Mouse (Mus musculus) liver, adult 2 months (tissue): ENCODE measurements around the gene Asic4. TPM values are rescaled to one million over a fixed set of nuclear protein-coding genes. Genes with fewer than 3 reads are reported as not detected.

Experiments used
- DNase-seq: peaks from one replicate; pipeline ENCODE4 v3.0.0-alpha.2; 2011; ENCODE audit warnings: low read depth, low spot score; ENCODE audit errors: extremely low read depth
- H3K27ac ChIP-seq: fragments of 200-500 bp; replicated peaks from 2 replicates; pipeline ENCODE4 v1.5.1; 2012; ENCODE audit warnings: low read depth, mild to moderate bottlenecking, control low read depth, inconsistent platforms, low read length; ENCODE audit not compliant: insufficient read depth
- H3K27me3 ChIP-seq: fragments of 200-500 bp; 2 replicates; pipeline ENCODE4 v1.6.1; 2012; ENCODE audit warnings: mild to moderate bottlenecking, moderate library complexity, low read length, inconsistent platforms; ENCODE audit not compliant: control insufficient read depth, insufficient read depth
- H3K36me3 ChIP-seq: fragments of 200-500 bp; 2 replicates; pipeline ENCODE4 v1.6.1; 2012; ENCODE audit warnings: low read length, inconsistent platforms; ENCODE audit not compliant: control insufficient read depth, insufficient read depth
- H3K4me1 ChIP-seq: fragments of 200-500 bp; 2 replicates; pipeline ENCODE4 v1.6.1; 2011; ENCODE audit warnings: low read length; ENCODE audit not compliant: control insufficient read depth, insufficient read depth
- H3K4me3 ChIP-seq: fragments of 200-500 bp; 2 replicates; pipeline ENCODE4 v1.5.1; 2011; ENCODE audit warnings: low read depth, mild to moderate bottlenecking, control low read depth, low read length, moderate library complexity; ENCODE audit not compliant: insufficient read depth
- H3K79me2 ChIP-seq: fragments of 200-500 bp; 2 replicates; pipeline ENCODE4 v1.6.1; 2012; ENCODE audit warnings: inconsistent platforms, mild to moderate bottlenecking, low read length, moderate library complexity; ENCODE audit not compliant: control insufficient read depth, insufficient read depth
- H3K9ac ChIP-seq: fragments of 200-500 bp; 2 replicates; pipeline ENCODE4 v1.6.1; 2012; ENCODE audit warnings: low read depth, mild to moderate bottlenecking, control low read depth, inconsistent platforms, low read length
- CTCF ChIP-seq: fragments of 200-500 bp; IDR thresholded peaks from 2 replicates; pipeline ENCODE4 v1.5.1; 2011; ENCODE audit warnings: low read depth, low read length, control low read depth
- POLR2A ChIP-seq: fragments of 200-500 bp; IDR thresholded peaks from 2 replicates; pipeline ENCODE4 v1.6.1; 2011; ENCODE audit warnings: low read length, control low read depth; ENCODE audit not compliant: insufficient read depth; ENCODE audit errors: extremely low read depth
- WGBS: fragments of 180-500 bp; shearing (Covaris S2); methylation state at CpG from one replicate; pipeline ENCODE4 v1.1.7; 2018; 5-methylcytosine and 5-hydroxymethylcytosine counted together
- polyA plus RNA-seq: library from polyadenylated mRNA; depleted of rRNA; stranded (reverse); fragments of >200 nt; gene quantifications from 2 replicates; pipeline ENCODE4 v1.2.3, GENCODE M21; 2012
- total RNA-seq: library from RNA; depleted of rRNA; stranded (reverse); fragments of >200 nt; gene quantifications from 2 replicates; pipeline ENCODE4 v1.2.3, GENCODE M21; 2014

Asic4 gene
- total and polyA plus RNA-seq, 2 experiments: not detected

DNA sequence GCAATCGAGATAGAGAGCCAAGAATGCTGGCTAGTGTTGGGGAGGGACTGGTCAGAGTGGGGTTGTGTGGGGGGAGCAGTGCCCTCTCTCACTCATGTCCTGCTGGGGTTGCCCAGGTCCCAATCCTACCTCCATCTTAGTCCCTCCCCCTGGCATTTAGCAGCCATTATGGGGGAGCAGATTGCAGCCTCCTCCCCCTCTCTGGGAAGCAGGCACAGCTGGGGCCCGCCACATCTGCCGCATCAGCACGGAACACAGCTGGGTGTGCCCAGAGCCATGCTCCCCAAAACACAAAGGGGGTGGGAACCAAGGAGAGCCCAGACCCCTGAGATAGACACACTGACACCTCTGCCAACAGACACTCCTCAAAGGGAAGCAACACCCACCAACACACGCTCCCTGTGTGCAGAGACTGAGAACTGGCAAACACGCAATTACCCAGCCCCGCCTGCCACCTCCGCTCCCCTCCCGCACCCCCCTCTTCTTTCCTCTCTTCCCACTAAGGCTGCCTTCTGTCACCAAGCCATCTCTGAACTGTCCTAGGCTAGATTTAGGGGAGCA lies 5.0 kb upstream of the Asic4 start:
- no peak overlapping the region for H3K9ac ChIP-seq
- H3K4me1 ChIP-seq: peaks cover 3% of the 10 kb centered on the region; the same call in 1 of the 2 replicates
- no peak overlapping the region for H3K27ac ChIP-seq
- no peak overlapping the region for H3K4me3 ChIP-seq
- no peaks in the 10 kb centered on the region for H3K79me2 ChIP-seq
- no peak for DNase-seq
- no peaks in the 10 kb centered on the region; the same call in 1 of the 2 replicates for H3K36me3 ChIP-seq
- TF ChIP-seq CTCF (no peak), POLR2A (no peak)
- peaks cover 12% of the 10 kb centered on the region for H3K27me3 ChIP-seq
- 22% methylated on average over 9 of the region's 9 CpGs for WGBS

DNA sequence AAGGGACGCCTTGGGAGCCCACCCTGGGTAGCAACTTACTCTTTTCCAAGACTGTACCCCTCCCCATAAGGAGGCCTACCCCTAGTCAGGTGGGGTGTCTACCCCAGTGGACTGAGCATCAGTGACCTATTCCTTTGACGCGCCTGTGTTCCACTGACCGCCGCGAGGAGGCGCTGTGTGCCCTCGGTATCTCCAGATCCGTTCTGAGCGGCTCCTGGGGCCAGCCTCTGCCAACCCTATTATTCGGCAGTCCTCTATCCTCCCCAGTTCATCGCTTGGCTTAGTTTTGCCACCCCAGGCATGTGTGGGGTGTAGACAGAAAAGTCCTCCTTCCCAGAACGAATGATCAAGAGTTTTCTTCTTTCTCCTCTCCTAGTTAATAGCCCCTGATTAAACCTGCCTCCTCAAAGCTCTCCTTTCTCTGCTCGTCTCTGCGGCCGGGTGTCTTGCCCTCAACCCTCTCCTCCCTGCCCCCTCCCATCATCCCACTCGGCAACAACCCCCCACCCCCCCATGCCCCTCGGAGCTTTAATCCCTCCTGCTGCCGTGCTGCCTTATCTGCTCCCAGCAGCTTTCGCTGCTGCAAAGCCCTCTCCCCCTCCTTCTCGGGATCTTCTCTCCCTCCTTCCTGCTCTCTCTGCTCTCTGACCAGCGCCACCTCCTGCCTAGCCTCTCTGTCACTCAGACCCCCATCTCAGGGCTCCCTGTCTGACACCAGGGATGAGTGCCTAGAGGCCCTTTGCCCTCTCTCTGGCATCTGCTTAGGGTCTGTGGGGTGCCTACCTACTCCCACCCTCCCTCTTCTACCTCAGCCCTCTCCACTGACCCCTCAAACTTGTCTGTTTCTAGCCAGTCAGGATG lies 4.3 kb upstream of the Asic4 start:
- H3K4me3 ChIP-seq: no peak overlapping the region
- H3K9ac ChIP-seq: no peak overlapping the region

DNA sequence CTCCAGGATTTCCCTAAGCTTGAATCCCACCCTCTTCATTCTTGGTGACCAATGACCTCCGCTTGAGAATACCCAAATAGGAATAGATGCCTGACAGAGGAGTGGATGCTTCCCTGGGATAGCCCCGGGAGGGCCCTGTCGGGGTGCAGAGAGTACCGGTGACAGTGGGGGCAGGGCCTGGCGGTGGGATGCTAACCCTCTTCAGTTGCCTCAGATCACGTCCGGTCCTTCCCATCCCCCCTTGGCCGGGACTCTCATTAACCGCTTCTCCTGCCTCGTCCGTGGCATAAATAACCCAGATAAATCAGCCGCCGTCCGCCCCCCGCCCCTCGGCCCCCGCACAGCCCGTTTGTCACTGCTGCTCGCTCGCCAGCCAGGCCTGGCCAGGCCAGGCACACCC lies 3.6 kb upstream of the Asic4 start:
- Histone ChIP-seq H3K27me3 (peaks cover 17% of the 10 kb centered on the region), H3K9ac (no peak overlapping the region), H3K4me1 (peaks cover 3% of the 10 kb centered on the region; the same call in 1 of the 2 replicates), H3K4me3 (no peak overlapping the region), H3K27ac (no peak overlapping the region), H3K36me3 (no peaks in the 10 kb centered on the region), H3K79me2 (no peaks in the 10 kb centered on the region)
- DNase-seq: no peak
- WGBS: 5% methylated on average over 20 of the region's 20 CpGs
- no peak for TF ChIP-seq CTCF
- no peak for TF ChIP-seq POLR2A

More for the DNA sequence above, 4.3 kb upstream of the Asic4 start:
- Histone ChIP-seq H3K4me1 (peaks cover 3% of the 10 kb centered on the region; the same call in 1 of the 2 replicates), H3K79me2 (no peaks in the 10 kb centered on the region), H3K27me3 (peaks cover 15% of the 10 kb centered on the region), H3K27ac (no peak overlapping the region), H3K36me3 (no peaks in the 10 kb centered on the region)
- TF ChIP-seq CTCF (peak; percentile 97), POLR2A (no peak)
- peak; percentile 16 for DNase-seq
- WGBS: 4% methylated on average over 22 of the region's 22 CpGs

DNA sequence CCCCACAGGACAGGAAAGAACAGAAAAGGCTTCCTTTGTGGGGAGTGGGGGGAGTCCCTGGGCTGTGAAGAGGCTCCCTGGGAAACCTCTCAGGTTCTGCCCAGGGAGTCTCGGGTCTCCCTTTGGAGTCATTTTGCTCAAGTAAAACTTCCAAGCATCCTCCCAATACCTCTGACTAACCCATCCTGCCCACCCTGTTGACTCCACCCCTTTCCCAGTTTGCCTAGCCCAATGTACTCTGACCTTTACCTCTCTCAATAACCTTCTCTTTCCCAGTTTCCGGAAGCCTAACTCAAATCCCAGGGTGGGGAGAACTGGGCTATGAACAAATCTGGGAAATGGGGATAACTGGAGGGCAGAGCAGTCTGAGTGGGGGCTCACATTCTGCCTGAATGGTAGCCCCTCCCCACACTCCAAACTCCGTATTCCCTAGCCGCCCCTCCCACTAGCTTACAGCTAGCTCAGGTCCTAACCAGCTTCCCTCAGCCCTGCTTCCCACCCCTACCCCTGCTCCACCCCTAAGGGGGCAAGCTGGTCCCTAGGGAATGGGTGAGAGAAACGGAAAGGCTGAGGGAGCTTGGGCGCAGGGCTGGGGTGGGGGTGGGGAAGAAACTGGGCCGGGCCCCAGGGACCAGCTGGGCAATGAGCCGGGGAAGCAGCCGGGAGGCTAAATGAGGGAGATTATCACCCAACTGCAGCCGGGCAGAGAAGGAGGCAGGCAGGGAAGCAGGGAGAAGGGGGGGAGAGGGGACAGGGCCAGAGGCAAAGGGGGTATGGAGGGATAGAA lies 2.8 kb upstream of the Asic4 start:
- peak overlapping the region; percentile 11; the same call in 1 of the 2 replicates for H3K4me3 ChIP-seq
- TF ChIP-seq POLR2A: no peak
- no peak for TF ChIP-seq CTCF

DNA sequence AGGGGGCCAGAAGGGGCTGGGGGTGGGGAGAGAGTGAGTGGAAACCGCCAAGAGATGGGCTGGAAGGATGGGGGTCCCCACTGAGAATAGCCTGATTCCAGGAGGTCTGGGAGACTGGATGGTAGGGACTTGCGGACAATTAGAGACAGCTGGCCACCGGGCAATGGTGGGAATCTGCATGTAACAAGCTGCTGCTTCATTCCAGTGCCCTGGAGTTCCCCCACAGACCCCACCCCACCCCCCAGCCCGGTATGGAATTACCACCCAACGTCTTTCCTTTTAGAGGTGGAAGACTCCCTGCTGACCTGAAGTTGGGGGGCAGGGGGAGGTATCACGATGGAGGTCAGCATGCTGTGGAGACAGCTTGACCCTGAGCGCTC lies 2.2 kb upstream of the Asic4 start:
- Histone ChIP-seq H3K79me2 (no peaks in the 10 kb centered on the region), H3K27me3 (peaks cover 17% of the 10 kb centered on the region), H3K36me3 (no peaks in the 10 kb centered on the region), H3K4me3 (no peak overlapping the region), H3K4me1 (peaks cover 3% of the 10 kb centered on the region; the same call in 1 of the 2 replicates), H3K9ac (no peak overlapping the region), H3K27ac (no peak overlapping the region)
- no peak for TF ChIP-seq CTCF
- no peak for TF ChIP-seq POLR2A
- WGBS: 18% methylated on average over 7 of the region's 7 CpGs
- DNase-seq: no peak

More for the DNA sequence above, 2.8 kb upstream of the Asic4 start:
- 0 out of 2 replicates have a peak overlapping the region, but pooled peaks have one; percentile 15 for H3K9ac ChIP-seq
- H3K27ac ChIP-seq: no peak overlapping the region
- H3K4me1 ChIP-seq: peaks cover 3% of the 10 kb centered on the region; the same call in 1 of the 2 replicates
- peaks cover 17% of the 10 kb centered on the region for H3K27me3 ChIP-seq
- peak; percentile 17 for DNase-seq
- H3K36me3 ChIP-seq: no peaks in the 10 kb centered on the region
- H3K79me2 ChIP-seq: no peaks in the 10 kb centered on the region
- WGBS: 7% methylated on average over 10 of the region's 10 CpGs
